Mouse (Mus musculus) embryonic facial prominence, embryonic 11.5 days (tissue): ENCODE measurements around the gene Ksr1. TPM values are rescaled to one million over a fixed set of nuclear protein-coding genes. Genes with fewer than 3 reads are reported as not detected.

Experiments used
- ATAC-seq: fragments of 200-750 bp; cut with Nextera tagmentation; replicated peaks from 2 replicates; pipeline ENCODE4 v1.8.0; 2017; ENCODE audit warnings: low read depth; ENCODE audit not compliant: insufficient number of reproducible peaks, low FRiP score, low TSS enrichment
- DNase-seq: peaks from one replicate; pipeline ENCODE4 v3.0.0-alpha.2; 2015; ENCODE audit warnings: low spot score
- H3K27ac ChIP-seq: fragments of 300-500 bp; sonication (generic); replicated peaks from 2 replicates; pipeline ENCODE4 v1.5.1; 2014; ENCODE audit warnings: mild to moderate bottlenecking, low read depth, low read length, control low read depth
- H3K27me3 ChIP-seq: fragments of 300-500 bp; sonication (generic); 2 replicates; pipeline ENCODE4 v1.6.1; 2014; ENCODE audit warnings: mild to moderate bottlenecking, low read length, moderate library complexity, mixed read lengths; ENCODE audit not compliant: control insufficient read depth, insufficient read depth
- H3K36me3 ChIP-seq: fragments of 300-500 bp; sonication (generic); replicated peaks from 2 replicates; pipeline ENCODE4 v1.6.1; 2014; ENCODE audit warnings: low read depth, mild to moderate bottlenecking, low read length, moderate library complexity, mixed read lengths; ENCODE audit not compliant: control insufficient read depth, insufficient read depth
- H3K4me1 ChIP-seq: fragments of 300-500 bp; sonication (generic); 2 replicates; pipeline ENCODE4 v1.6.1; 2014; ENCODE audit warnings: low read length, mixed read lengths; ENCODE audit not compliant: control insufficient read depth, insufficient read depth
- H3K4me2 ChIP-seq: fragments of 300-500 bp; sonication (generic); 2 replicates; pipeline ENCODE4 v1.6.1; 2014; ENCODE audit warnings: low read depth, mild to moderate bottlenecking, control low read depth, low read length, moderate library complexity
- H3K4me3 ChIP-seq: fragments of 300-500 bp; sonication (generic); 2 replicates; pipeline ENCODE4 v1.5.1; 2014; ENCODE audit warnings: low read depth, low read length, control low read depth
- H3K9ac ChIP-seq: fragments of 300-500 bp; sonication (generic); replicated peaks from 2 replicates; pipeline ENCODE4 v1.6.1; 2014; ENCODE audit warnings: mild to moderate bottlenecking, control low read depth, low read length
- H3K9me3 ChIP-seq: fragments of 300-500 bp; sonication (generic); replicated peaks from 2 replicates; pipeline ENCODE4 v1.6.1; 2016; ENCODE audit warnings: mild to moderate bottlenecking, low read length, inconsistent platforms, mixed read lengths; ENCODE audit not compliant: control insufficient read depth
- WGBS: fragments of 180-500 bp; shearing (Covaris S2); extraction: QIAGEN DNeasy Blood & Tissue Kit; methylation state at CpG from one replicate; pipeline ENCODE4 v1.1.7; 2014; 5-methylcytosine and 5-hydroxymethylcytosine counted together
- polyA plus RNA-seq: library from polyadenylated mRNA; unstranded; fragments of >200 nt; fragmentation: Nextera tagmentation; extraction: Ambion mirVana; gene quantifications from 2 replicates; pipeline ENCODE4 v1.2.1, GENCODE M21; 2014

The Ksr1 gene
- polyA plus RNA-seq, 1 experiment from 2014 or later: 2.9 TPM

DNA sequence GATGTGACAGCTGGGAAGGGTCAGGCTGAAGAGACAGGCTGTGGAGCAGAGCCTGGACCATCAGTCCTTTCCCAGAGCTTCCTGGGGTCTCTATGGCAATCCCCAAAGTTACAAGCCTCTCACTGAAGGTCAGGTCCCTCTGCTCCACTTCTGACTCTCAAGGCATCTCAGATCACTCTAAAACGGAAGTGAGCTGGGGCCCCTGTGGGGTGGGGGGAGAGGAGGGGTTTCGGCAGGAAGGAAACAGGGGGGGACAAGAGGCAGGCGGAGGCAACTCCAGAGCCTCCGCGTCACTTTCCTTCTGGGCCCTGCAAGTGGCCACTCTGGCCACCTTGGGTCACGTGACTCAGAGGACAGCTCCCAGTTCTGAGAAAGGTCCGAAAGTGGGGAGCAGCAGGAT is 122.9 kb downstream of the Ksr1 start:
- Histone ChIP-seq H3K27ac (no peak overlapping the region), H3K4me2 (0 out of 2 replicates have a peak overlapping the region, but pooled peaks have one; percentile 4)

DNA sequence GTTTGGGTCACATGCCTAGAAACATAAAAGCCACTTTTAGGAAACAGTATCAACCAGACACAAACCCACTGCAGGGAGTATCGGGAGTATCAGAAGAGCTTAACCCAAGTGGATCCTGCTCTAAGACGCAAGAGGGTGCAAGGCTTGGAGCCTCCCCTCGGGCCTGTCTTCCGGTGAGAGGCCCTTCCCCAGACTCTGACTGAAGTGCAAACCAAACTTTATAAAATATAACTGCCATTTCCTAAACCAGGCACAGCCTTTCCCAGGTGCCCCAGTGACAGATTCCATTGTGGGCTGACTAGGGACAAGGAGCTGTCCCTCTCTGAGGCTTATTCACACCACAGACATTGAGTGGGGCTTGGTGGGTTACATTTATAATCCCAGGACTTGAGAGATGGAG is 123.4 kb downstream of the Ksr1 start:
- Histone ChIP-seq H3K9ac (no peak overlapping the region), H3K36me3 (no peaks in the 10 kb centered on the region; the same call in 1 of the 2 replicates), H3K4me1 (no peaks in the 10 kb centered on the region; the same call in 1 of the 2 replicates), H3K9me3 (no peaks in the 10 kb centered on the region), H3K27ac (no peak overlapping the region), H3K4me3 (no peak overlapping the region), H3K27me3 (no peaks in the 10 kb centered on the region), H3K4me2 (no peak overlapping the region)
- DNase-seq (no peak), ATAC-seq (no peak)
- 62% methylated on average over 4 of the region's 4 CpGs for WGBS

More for the DNA sequence above, 122.9 kb downstream of the Ksr1 start:
- Histone ChIP-seq H3K9ac (no peak overlapping the region), H3K27me3 (no peaks in the 10 kb centered on the region), H3K36me3 (no peaks in the 10 kb centered on the region; the same call in 1 of the 2 replicates), H3K9me3 (no peaks in the 10 kb centered on the region), H3K4me3 (no peak overlapping the region), H3K4me1 (no peaks in the 10 kb centered on the region; the same call in 1 of the 2 replicates)
- DNase-seq (peak; percentile 67), ATAC-seq (no peak)
- WGBS: 37% methylated on average over 7 of the region's 7 CpGs

DNA sequence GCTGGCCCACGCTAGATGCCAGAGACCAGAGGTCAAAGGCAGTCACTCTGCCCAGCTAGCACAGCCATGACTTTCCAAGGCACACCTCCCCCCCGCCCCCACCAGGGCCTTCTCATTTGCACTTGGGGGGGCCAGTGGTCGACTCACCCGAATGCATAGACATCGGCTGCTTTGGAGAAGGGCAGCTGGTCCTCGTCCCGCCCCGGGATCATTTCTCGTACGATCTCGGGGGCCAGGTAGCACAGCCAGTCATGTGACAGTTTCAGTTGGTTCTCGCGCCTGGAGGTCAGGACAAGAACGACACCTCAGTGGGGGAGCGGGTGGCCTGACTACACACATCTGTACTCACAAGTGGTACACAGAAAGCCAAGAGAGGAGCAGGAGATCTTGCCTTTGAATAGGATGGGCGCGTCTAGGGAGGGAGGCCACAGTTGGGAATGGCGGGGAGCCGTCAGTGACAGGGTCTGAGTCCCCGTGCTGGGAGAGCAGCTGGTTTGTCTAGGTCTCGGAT is 125.6 kb downstream of the Ksr1 start:
- H3K4me1 ChIP-seq: no peaks in the 10 kb centered on the region; the same call in 1 of the 2 replicates
- H3K4me2 ChIP-seq: no peak overlapping the region
- 77% methylated on average over 21 of the region's 21 CpGs for WGBS
- no peak overlapping the region for H3K9ac ChIP-seq
- H3K4me3 ChIP-seq: no peak overlapping the region
- no peaks in the 10 kb centered on the region for H3K27me3 ChIP-seq
- no peaks in the 10 kb centered on the region for H3K36me3 ChIP-seq
- no peak for ATAC-seq
- no peak for DNase-seq
- no peak overlapping the region for H3K27ac ChIP-seq
- H3K9me3 ChIP-seq: no peaks in the 10 kb centered on the region

DNA sequence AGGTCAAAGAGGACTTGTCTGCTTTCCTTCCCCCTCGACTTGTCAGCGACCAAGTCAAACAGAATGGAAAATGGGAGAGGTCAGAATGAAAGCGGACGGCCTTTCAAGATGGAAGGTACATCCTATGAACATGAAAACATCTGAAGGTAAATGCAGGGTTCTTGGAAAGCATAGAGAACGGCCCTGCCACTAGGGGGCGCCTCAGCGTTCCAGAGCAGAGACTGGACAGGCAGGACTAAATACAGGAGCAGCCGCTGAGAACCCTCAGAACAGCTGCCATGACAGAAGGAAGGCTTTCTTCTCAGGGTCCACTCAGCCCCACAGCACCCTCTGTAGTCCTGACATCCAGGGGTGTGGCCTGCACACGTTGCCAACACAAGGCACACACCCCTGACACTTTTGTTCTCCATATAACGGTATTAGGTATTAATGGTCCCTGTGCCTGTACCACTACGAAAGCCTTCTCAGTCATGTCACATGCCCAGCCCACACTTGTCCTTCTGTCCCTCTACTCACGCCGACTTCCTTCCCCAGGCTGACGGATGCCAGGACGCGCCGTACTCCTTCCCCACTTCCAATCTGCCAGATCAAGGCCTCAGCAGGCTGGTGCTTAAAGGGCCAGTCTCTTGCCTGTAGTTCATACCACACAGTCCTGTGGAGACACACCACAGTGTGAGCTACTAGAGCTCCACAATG is 126.2 kb downstream of the Ksr1 start:
- Histone ChIP-seq H3K9me3 (no peaks in the 10 kb centered on the region), H3K36me3 (no peaks in the 10 kb centered on the region), H3K4me3 (no peak overlapping the region), H3K27ac (no peak overlapping the region), H3K27me3 (no peaks in the 10 kb centered on the region), H3K4me1 (no peaks in the 10 kb centered on the region; the same call in 1 of the 2 replicates), H3K4me2 (no peak overlapping the region), H3K9ac (no peak overlapping the region)
- 82% methylated on average over 17 of the region's 17 CpGs for WGBS
- ATAC-seq: no peak
- DNase-seq: no peak

DNA sequence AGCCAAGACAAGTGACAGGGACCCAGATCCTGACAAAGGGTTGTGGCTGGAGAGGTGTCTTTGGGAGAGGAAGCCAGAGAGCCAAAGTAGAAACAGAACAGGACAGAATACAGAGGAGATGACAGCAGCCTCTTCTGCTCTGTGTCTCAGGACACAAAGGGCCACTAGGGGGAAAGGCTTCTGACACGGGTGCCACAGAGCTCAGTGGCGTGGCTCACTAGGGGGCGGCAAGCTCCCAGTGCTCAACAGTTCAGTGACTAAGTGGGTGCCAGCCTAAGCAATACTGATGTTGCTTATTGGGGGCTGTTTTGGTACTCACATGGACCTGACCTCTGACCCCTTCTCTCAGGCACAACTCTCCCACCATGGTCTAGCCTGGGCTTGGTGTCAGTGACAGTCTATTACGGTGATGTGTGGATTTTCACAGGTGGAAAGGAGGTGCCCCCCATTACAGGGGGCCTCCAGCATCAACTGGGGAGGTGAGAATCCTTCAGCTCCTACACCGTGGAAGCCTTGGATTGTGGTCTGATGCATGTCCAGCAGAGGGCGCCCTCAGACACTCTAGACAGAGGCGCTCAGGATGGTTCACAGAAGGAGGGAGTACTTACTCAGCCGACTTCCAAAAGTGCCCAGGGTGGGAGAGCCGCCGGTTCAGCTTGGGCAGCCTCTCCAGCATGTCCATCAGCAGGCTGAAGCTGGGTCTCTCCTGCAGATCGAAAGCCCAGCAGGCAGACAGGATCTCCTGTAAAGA is 127.1 kb downstream of the Ksr1 start:
- H3K4me3 ChIP-seq: no peak overlapping the region
- H3K9ac ChIP-seq: no peak overlapping the region
- DNase-seq (peak; percentile 75), ATAC-seq (no peak)
- 48% methylated on average over 11 of the region's 11 CpGs for WGBS
- no peaks in the 10 kb centered on the region for H3K27me3 ChIP-seq
- no peak overlapping the region for H3K27ac ChIP-seq
- H3K4me2 ChIP-seq: no peak overlapping the region
- H3K9me3 ChIP-seq: no peaks in the 10 kb centered on the region
- H3K4me1 ChIP-seq: peaks cover 4% of the 10 kb centered on the region; the same call in 1 of the 2 replicates
- no peaks in the 10 kb centered on the region for H3K36me3 ChIP-seq

DNA sequence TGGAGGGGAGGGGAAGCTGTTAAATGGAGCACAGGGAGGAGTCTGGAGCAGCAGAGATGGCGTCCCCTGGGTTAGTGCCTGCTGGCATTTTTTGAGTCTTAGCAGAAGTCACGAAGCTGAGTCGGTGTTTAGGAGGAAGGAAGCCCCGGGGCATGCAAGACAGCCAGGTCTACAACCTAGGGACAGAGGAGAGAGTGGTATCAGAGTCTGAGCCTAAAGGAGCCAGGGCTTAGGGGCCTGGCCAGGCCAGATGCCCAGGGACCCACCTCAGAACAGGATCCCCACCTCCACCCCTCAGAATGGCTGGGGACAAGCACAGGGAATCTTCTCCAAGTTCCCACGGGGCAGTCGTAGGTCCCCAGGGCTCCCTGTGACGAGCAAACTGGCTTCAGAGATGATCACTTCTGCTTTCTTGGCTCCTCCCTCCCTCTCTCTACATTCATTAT is 129.0 kb downstream of the Ksr1 start:
- H3K4me1 ChIP-seq: peaks cover 4% of the 10 kb centered on the region; the same call in 1 of the 2 replicates
- no peak for ATAC-seq
- no peaks in the 10 kb centered on the region for H3K9me3 ChIP-seq
- no peaks in the 10 kb centered on the region for H3K27me3 ChIP-seq
- no peak overlapping the region for H3K4me3 ChIP-seq
- H3K27ac ChIP-seq: no peak overlapping the region
- DNase-seq: no peak
- no peaks in the 10 kb centered on the region for H3K36me3 ChIP-seq
- WGBS: 72% methylated on average over 7 of the region's 7 CpGs
- no peak overlapping the region for H3K4me2 ChIP-seq
- H3K9ac ChIP-seq: no peak overlapping the region

DNA sequence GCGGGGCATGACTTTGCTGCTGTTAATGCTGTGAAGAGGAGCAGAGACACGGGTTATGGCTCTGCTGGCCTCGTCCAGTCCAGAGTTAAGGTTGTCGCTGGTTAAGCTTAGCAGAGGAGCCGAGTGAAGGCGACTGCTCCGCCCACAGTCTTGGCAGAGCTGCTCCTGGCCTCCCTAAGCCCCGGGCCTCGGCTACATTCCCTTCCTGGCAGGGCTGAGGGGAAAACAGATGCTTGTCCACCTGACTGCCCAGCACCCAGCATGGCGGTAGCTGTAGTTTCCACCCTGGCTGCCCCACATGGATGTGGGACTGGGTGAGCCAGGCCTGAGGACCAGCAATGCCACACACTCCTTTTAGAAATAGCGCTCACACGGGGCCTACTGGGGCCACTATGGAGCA is 130.0 kb downstream of the Ksr1 start:
- H3K9ac ChIP-seq: no peak overlapping the region
- no peak overlapping the region for H3K4me3 ChIP-seq
- ATAC-seq: no peak
- no peaks in the 10 kb centered on the region for H3K27me3 ChIP-seq
- H3K4me1 ChIP-seq: peaks cover 4% of the 10 kb centered on the region; the same call in 1 of the 2 replicates
- no peaks in the 10 kb centered on the region for H3K9me3 ChIP-seq
- no peak overlapping the region for H3K4me2 ChIP-seq
- H3K36me3 ChIP-seq: no peaks in the 10 kb centered on the region
- no peak for DNase-seq
- no peak overlapping the region for H3K27ac ChIP-seq
- 53% methylated on average over 12 of the region's 12 CpGs for WGBS
